Mouse (Mus musculus) left cerebral cortex, adult 11 months (tissue): ENCODE data around the gene Aldh9a1.

Experiments
- DNase-seq: peaks from one replicate; pipeline ENCODE4 v3.0.0; 2022; ENCODE audit warnings: low spot score

The Aldh9a1 gene

DNA sequence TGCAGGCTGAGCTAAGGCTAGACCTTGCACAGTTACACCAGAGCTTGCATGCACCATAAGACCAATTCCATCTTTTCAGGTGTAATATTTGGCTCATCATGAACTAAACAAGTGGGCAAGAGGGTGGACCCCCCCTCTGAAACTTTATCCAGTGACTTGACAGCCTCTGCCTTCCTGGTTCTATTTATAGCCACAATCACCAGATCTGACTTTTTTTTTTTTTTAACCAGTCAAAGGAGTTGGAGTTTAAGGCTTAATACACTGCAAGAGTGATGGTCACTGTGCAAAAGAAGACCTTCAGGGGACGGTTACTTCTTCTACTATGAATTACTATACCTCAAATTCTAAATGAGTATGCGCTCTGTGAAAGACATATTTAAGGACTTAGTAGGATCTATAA lies 35.4 kb downstream of the Aldh9a1 start:
- DNase-seq = no peak

DNA sequence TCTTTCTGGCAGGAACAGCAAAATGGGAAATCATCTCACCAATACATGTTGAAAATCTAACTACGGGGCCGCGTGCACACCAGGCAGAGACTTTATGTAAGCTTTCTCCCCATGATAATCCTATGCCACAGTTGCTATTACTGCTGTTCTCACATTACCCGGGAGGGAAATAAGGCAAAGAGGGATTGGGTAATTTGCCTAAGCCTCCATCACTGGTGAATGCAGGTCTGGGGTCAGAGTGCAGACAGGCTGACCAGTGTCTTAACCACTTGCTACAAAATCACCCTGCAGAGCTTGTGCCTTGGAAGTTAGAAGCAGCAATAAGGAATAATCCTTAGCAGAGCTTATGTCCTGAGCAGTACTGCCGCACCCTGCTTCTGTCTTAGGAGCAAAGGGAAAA lies 35.8 kb downstream of the Aldh9a1 start:
- DNase-seq = no peak

DNA sequence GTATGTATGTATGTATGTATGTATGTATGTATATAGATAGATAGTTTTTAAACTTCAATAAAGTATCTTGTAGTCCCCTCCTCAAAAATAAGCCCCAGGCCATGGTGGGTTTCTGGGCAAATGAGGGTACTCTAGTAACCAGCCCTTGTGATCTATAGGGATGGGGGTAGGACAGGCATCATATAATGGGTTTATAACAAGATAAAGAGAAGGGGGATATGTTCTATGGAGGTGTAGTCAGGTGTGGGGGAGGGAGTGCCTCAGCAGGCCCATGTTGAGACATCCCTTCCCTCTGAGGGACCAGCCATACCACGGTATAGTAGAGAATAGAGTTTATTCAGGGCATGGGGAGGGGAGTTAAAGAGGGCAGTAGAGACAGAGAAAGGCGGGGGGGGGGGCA lies 36.7 kb downstream of the Aldh9a1 start:
- DNase-seq = no peak

DNA sequence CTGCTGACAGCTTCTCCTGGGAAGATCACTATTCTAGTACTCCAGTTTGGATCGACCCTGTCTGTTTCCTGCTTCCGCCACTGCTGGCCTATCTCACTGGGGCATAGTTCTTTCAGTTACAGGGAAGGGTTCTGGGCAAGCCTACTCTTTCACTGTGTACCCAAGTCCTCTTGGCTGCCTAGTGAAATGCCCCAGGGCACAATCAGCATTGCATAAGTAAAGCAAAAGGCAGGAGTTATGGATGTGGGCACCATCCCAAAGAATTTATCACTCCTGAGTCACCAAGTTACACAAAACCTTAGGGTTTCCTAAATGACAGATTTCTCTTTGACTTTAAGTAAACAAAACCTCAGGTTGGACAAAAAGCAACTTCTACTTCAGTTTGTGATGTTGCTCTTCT lies 37.5 kb downstream of the Aldh9a1 start:
- DNase-seq = no peak

DNA sequence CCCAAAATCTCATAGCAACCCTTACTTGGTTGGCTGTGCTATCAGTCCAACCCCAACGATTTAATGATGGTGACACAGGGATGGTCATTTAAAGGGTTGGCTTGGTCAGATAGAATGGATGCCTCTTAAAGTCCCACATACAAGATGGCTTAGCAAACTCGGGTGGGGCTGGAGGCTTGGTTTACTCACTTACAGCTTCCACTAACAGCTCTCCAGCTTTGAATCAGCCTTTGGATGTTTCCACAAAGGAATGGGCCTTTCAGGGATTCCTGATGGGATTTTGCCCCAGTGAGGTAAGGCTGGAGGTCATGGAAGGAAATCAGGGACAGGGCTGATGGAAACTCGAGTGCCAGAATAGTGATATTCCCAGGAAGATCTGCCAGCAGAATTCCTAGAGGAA lies 38.0 kb downstream of the Aldh9a1 start:
- DNase-seq = no peak

DNA sequence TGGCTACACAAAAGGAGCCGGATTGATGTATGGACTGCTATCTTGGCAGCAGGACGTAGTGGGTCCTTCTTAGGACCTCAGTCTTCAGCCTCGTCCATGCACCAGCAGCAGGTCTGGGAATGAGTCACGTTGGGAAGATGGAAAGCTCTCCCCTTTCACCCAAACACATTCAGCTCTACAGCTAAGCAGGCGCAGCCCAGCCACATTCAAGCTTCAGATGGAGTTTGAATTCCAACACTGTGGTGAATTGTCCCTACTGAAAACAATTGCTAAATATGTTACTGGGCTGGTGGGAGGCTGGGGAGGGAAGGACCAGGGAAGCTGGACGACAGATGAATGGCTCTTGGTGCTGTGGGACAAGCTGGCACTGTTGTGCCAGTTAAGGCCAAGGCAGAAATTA lies 38.8 kb downstream of the Aldh9a1 start:
- no peak for DNase-seq

DNA sequence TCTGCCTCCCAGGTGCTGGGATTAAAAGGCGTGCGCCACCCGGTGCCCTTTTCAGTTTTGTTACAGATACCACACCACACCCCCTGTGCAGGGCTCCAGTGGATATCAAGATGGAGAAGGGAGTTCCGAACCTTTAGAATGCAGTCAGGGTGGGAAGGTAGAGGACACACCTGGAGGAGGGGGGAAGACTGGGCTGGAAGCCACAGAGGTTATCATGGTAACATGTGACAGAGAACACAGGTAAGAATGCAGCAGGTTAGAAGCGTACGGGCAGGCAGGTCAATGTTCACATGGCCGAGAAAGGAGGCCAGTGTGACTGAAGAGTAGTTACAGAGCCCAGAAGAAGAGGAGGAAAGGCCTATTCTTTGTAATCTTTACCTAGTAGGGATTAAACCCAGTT lies 39.8 kb downstream of the Aldh9a1 start:
- no peak for DNase-seq

DNA sequence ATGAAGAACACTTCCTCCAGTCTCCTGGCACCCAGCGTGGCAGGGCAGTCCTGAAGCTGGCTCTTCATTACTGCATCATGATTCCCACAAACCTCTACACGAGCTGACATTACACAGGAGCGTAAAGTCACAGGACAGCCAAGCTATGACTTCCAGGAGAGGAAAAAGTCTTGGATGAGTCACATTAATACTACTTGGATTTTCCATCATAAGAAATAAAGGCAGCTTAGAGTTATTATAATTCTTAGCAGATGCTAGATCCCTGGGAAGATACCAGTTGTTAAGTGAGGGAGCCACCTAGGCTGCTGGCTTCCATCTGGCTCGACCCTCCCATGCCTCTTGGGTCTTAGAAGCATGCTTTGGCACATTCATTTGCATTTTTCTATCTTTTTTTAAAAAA lies 40.6 kb downstream of the Aldh9a1 start:
- DNase-seq = no peak

DNA sequence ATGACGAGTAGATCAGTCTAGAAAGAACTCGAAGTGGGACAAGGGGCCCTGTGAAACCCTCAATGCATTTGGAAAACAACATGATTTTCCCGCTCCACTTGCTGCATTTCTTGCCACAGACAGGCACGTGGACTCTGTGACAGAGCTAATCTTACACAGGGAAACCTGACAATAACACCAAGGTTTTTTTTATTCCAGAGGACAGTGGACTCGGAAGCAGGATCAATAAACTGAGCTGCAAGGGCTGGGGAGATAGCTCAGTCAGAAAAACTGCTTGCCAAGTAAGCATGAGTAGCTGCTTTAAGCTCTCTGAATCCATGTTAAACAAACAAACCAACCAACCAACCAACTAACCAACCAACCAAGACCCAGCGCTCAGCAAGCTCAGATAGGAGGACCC lies 41.5 kb downstream of the Aldh9a1 start:
- DNase-seq = no peak

DNA sequence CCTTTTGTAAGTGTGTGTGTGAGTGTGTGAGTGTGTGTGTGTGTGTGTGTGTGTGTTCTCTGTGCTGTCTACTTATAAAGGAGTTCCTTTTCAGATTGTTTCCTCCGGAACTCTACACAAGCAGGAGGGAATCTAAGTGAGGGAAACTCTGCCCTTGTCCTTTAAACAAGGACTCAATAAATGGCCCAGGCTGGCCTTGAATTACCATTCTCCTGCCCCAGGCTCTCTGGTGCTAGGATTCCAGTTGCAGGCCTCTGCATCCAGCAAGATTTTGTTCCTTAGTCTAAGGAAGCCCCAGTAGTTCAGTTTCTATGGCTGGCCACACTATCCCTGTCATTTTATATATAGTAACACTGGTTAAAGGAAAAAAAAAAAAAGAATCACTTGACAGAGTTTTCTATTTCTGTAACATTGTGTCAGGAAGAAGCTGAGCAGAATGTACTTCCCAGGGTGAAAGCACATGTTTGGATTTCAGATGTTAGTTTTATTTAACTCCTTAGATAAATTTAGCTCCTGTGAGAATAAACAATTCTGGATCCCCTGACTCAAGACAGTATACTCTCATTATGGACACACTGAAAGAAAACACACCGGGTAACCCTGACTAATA lies 42.3 kb downstream of the Aldh9a1 start:
- no peak for DNase-seq

DNA sequence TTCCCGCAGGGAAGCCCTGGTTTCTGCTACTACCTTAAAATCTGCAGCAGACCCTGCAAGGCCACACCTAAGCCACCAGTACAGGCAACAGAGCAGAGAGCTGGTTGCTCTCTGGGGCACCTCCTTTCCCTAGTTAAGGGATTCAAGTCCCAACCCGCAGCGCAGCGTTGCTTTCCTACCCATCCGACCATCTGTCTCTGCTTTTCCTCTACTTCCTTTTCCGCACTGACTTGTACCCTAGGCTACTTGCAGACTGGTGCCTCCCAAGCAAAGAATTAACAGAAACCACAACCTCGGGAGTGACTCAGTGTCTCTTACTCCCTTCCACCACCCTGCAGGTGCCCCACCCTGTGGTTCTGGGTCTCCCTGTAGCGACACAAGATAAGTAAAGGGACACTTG lies 42.9 kb downstream of the Aldh9a1 start:
- no peak for DNase-seq

DNA sequence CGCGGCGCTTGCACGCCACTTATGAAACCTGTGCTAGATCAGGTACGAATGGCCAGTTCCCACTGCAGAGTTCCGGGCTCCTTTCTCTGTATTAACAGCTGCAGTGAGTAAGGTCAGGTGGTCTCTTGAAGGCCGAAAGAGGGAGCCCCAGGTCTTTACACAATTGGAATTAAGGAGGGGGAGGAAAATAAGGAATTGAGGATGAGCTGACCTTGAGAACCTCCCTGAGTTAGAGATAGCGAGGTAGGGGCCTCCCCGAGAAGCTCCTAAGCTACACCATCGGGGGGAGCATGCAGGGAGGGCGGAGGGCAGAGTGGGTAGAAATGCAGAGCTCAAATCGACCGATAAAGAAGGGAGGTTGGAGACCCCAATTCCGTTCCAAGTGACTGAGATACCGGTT lies 43.5 kb downstream of the Aldh9a1 start:
- no peak for DNase-seq

DNA sequence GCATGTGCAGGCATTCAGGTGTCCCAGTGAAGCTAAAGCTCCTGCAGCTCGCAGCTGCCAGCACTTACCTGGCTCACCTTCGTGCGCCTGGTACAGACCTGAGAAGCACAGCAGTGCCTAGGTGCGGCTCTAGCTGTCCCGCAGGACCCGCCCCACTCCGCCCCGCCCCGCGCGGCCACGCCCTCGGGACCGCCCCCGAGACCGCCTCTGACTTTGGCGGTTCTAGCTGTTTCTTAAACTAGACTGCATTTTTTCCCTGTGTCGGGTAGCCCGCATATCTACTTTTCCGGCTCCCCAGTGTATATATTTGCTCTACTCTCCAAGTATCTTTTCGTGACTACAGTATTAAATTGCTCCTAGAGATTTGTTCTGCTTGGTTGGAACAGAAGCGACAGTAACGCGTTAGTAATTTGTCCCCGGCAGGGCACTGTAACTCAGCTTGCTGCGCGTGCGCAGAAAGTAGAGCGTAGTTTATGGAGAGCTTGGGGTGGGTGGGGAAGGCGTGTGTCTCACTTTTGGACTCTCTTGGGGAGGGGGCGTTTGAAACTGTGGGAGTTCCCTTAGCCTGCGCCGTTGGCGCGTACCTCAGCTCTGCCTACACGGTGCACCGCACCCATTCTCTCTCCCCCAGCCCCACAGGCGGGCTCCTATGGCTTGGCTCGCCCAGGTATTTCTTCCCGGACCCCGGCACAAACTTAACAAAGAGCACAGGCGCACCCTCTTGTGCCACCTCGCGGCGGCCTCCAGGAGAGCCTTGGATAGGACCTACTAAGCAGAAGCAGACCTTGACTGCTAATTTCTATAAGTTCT lies 44.1 kb downstream of the Aldh9a1 start, which contains the start of gene Mgst3:
TSS of gene Mgst3 (minus strand) at position 159 of the 810 bp plus-strand sequence.
- DNase-seq = peak; percentile 86

DNA sequence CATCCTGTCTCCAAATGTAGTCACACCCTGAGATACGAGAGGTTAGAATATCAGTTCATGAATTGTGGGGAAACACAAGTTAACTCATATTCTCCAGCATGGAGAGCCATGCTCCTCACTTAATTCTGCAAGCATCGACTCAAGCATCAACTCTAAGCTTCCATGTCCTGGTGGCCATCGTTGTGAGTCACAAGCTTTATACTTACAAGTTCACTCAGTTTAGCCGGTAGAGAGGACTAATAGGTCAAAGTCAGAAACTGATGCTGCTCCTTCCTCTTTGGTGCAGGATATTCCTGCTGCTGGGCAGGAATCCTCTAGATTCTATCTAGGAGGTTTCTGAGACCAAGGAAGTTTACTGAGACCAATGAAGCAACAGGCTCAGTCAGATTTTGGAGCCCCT lies 55.4 kb downstream of the Aldh9a1 start:
- no peak for DNase-seq

DNA sequence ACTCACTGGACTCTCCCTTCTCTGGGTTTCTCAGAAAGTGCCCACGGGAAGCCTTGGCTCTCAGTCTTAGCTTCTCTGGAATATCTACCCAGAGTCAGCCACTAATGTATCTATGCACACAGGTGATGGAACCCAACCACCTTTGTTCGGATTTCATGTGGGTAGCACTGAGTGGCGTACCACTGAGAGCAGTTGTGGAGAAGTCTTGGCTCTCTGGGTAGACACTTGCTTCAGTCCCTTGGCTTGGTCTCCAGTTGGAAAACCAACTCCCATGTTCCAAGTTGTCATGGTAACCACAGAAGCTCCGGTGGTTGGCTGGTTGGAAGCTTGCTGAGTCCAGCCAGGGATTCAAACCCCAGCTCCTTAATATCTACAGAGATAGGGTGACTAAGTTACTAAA lies 59.8 kb downstream of the Aldh9a1 start:
- no peak for DNase-seq

DNA sequence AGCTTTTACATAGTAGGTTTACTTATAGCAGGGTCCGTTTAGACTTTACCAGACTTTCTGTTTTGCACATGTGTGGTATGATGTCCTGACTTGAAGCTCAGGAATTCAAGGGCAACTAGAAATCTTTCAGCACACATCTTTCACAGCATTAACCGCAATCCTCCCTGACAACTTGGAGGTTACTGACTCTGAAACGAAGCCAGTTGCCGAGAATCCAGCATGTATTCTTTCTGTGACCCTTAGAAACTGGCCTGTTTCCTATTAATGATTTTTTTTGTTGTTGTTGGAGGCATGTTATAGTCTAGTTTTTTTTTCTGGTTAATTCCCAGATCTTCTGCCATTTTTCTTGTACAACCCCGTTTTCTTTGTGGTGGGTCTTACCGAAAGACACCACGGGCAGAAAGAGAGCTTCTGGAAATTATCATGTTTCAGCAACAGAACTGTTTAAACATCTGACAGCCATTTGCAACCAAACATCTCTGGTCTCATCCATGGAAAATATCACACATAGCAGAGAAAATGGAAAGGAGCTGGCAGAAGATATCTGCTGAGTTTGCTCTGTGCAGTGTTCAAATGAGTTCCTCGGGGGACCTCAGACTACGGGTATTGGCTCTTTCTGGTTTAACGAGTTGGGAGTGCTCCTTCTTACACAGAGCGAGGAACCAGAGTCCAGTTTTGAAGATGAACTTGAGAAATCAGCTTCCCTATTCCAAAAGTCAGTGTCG lies 62.4 kb downstream of the Aldh9a1 start:
- DNase-seq = no peak

DNA sequence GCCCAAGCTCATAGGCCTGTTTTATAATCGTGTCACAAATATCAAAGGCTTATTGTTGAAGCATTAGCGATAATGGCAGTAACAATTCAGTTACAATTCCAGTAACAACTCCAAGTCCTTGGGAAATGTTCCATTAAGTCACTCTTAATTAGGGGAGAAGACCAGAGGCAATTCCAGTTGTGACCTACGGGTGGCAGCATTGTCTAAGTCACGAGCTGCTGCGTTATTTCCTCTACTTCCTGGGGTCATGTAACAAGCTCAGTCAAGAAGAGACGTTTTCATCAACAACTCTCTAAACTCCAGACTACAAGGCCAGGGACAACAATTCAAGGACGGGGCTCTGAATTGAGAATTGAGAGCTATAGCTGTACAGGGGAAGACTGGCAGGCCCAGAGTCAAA lies 65.1 kb downstream of the Aldh9a1 start:
- peak; percentile 73 for DNase-seq
